Mouse (Mus musculus) neural tube, embryonic 11.5 days (tissue): ENCODE data around the gene Ppp6r3. TPM values are rescaled to one million over a fixed set of nuclear protein-coding genes. Genes with fewer than 3 reads are reported as not detected.

Experiments
- ATAC-seq: fragments of 200-750 bp; cut with Nextera tagmentation; 2 replicates; pipeline ENCODE4 v1.8.0; 2017; ENCODE audit warnings: moderate number of reproducible peaks, mild to moderate bottlenecking, moderate TSS enrichment, moderate library complexity; ENCODE audit not compliant: insufficient read depth, low FRiP score, low TSS enrichment
- DNase-seq: peaks from one replicate; pipeline ENCODE4 v3.0.0-alpha.2; 2015; ENCODE audit warnings: low spot score
- H3K27ac ChIP-seq: fragments of 300-500 bp; sonication (generic); 2 replicates; pipeline ENCODE4 v1.5.1; 2014; ENCODE audit warnings: low read depth, mild to moderate bottlenecking, low read length
- H3K27me3 ChIP-seq: fragments of 300-500 bp; sonication (generic); 2 replicates; pipeline ENCODE4 v1.6.1; 2014; ENCODE audit warnings: mild to moderate bottlenecking, low read length, mixed read lengths; ENCODE audit not compliant: control insufficient read depth, insufficient read depth
- H3K36me3 ChIP-seq: fragments of 300-500 bp; sonication (generic); 2 replicates; pipeline ENCODE4 v1.6.1; 2014; ENCODE audit warnings: mild to moderate bottlenecking, low read length, moderate library complexity, mixed read lengths; ENCODE audit not compliant: control insufficient read depth, insufficient read depth
- H3K4me1 ChIP-seq: fragments of 300-500 bp; sonication (generic); 2 replicates; pipeline ENCODE4 v1.6.1; 2014; ENCODE audit warnings: low read length, mixed read lengths; ENCODE audit not compliant: control insufficient read depth, insufficient read depth
- H3K4me2 ChIP-seq: fragments of 300-500 bp; sonication (generic); 2 replicates; pipeline ENCODE4 v1.6.1; 2014; ENCODE audit warnings: low read depth, mild to moderate bottlenecking, moderate library complexity
- H3K4me3 ChIP-seq: fragments of 300-500 bp; sonication (generic); 2 replicates; pipeline ENCODE4 v1.5.1; 2014; ENCODE audit warnings: low read depth, low read length
- H3K9ac ChIP-seq: fragments of 300-500 bp; sonication (generic); 2 replicates; pipeline ENCODE4 v1.6.1; 2014; ENCODE audit warnings: mild to moderate bottlenecking, low read length
- H3K9me3 ChIP-seq: fragments of 300-500 bp; sonication (generic); 2 replicates; pipeline ENCODE4 v1.6.1; 2016; ENCODE audit warnings: low read length; ENCODE audit not compliant: control insufficient read depth
- whole genome bisulfite sequencing: fragments of 180-500 bp; shearing (Covaris S2); extraction: QIAGEN DNeasy Blood & Tissue Kit; methylation state at CpG from one replicate; pipeline ENCODE4 v1.1.7; 2014; 5-methylcytosine and 5-hydroxymethylcytosine counted together
- polyA plus RNA-seq: library from polyadenylated mRNA; unstranded; fragments of >200 nt; fragmentation: Nextera tagmentation; extraction: Ambion mirVana; gene quantifications from 2 replicates; pipeline ENCODE4 v1.2.1, GENCODE M21; 2014

Ppp6r3 gene
- polyA plus RNA-seq, 1 experiment from 2014 or later: 88.5 TPM

GRCm38 (mm10) chr19:3562298-3562697 lies 13.3 kb downstream of the Ppp6r3 start:
- ATAC-seq: no peak

DNA sequence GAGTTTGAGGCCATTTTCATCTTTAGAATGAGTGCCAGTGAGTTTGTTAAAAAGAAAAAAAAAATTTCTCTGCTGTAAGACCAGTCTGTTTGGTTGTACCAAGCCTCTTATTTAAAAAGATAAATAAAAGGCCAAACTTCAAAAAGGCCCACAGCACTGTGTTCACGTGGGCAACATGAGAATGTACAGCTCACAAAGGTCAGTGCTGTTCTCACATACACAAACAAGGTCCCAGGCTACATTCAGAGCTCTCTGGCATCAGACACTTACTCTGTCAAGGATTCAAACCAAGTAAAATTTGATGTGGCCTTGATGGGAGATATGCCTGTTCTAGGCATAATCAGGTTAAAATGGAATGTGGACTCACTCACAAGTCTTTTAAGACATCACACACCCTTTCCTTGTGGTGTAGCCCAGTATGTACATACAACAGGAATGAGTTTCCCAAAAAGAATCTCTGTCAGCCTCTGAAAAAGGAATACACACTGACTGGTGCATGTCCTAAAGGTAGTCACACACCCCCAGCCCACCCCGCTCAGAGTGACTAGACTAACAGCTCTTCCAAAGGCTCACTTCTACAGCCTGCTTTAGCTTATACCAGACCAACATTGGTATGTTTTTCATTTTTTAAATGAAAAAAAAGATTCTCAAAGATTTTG lies 19.3 kb downstream of the Ppp6r3 start:
- Histone ChIP-seq H3K36me3 (no peaks in the 10 kb centered on the region), H3K27me3 (no peaks in the 10 kb centered on the region), H3K9ac (no peak overlapping the region), H3K4me2 (no peak overlapping the region), H3K27ac (no peak overlapping the region), H3K4me1 (no peaks in the 10 kb centered on the region), H3K4me3 (no peak overlapping the region), H3K9me3 (no peaks in the 10 kb centered on the region)
- 95% methylated on average over 2 of the region's 2 CpGs for WGBS
- ATAC-seq: no peak
- no peak for DNase-seq

More at GRCm38 (mm10) chr19:3562298-3562697, 13.3 kb downstream of the Ppp6r3 start:
- Histone ChIP-seq H3K36me3 (0 out of 2 replicates have a peak, but pooled peaks cover 2% of the 10 kb centered on the region), H3K27ac (no peak overlapping the region), H3K27me3 (no peaks in the 10 kb centered on the region), H3K4me3 (no peak overlapping the region), H3K4me2 (no peak overlapping the region), H3K4me1 (no peaks in the 10 kb centered on the region), H3K9ac (no peak overlapping the region), H3K9me3 (no peaks in the 10 kb centered on the region)
- DNase-seq: no peak
- WGBS: 94% methylated on average over 2 of the region's 2 CpGs

DNA sequence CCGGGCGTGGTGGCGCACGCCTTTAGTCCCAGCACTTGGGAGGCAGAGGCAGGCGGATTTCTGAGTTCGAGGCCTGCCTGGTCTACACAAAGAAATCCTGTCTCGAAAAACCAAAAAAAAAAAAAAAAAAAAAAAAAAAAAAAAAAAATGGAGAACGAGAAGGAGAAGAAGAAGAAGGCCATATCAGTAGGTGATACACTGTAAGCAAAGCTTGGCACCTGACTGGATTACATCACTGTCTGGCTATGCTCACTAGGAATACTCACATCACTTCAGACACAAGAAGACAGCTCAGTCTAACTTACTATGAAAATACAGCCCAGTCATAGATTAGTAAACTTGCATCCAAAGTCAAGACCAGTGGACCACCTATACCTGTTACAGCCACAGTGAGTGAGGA lies 20.8 kb downstream of the Ppp6r3 start:
- WGBS: 92% methylated on average over 8 of the region's 8 CpGs
- Histone ChIP-seq H3K36me3 (no peaks in the 10 kb centered on the region), H3K27me3 (no peaks in the 10 kb centered on the region), H3K4me2 (no peak overlapping the region), H3K27ac (no peak overlapping the region), H3K4me3 (no peak overlapping the region), H3K9me3 (no peaks in the 10 kb centered on the region), H3K9ac (no peak overlapping the region), H3K4me1 (no peaks in the 10 kb centered on the region)
- ATAC-seq: no peak
- no peak for DNase-seq

GRCm38 (mm10) chr19:3551573-3552159 lies 23.9 kb downstream of the Ppp6r3 start:
- no peaks in the 10 kb centered on the region for H3K36me3 ChIP-seq
- no peaks in the 10 kb centered on the region for H3K4me1 ChIP-seq
- H3K4me3 ChIP-seq: no peak overlapping the region
- no peak for DNase-seq
- ATAC-seq: no peak
- no peak overlapping the region for H3K4me2 ChIP-seq
- 51% methylated on average over 4 of the region's 4 CpGs for WGBS
- no peak overlapping the region for H3K27ac ChIP-seq
- no peaks in the 10 kb centered on the region for H3K27me3 ChIP-seq
- no peaks in the 10 kb centered on the region for H3K9me3 ChIP-seq
- H3K9ac ChIP-seq: no peak overlapping the region

DNA sequence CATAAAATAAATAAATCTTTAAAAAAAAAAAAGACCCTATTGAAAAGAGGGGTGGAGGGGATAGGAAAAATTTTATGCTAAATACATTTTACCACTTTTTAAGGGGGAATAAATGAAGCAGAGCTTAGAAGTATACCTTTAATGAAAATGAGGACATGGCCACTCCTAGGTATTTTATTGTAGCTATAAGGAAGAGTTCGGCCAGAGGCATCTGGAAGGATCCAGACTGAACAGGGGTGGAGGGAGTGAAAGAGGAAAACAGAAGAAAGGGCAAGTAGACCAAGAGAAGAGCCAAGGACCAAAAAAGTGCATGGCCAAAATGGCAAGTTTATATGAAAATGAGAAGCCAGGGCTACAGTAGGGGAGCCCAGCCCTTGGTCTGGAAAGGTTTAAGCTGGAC lies 25.4 kb downstream of the Ppp6r3 start:
- WGBS: 100% methylated on average over 1 of the region's 1 CpGs
- DNase-seq (no peak), ATAC-seq (no peak)
- no peaks in the 10 kb centered on the region for H3K9me3 ChIP-seq
- no peaks in the 10 kb centered on the region for H3K27me3 ChIP-seq
- H3K4me2 ChIP-seq: no peak overlapping the region
- H3K36me3 ChIP-seq: no peaks in the 10 kb centered on the region
- H3K4me1 ChIP-seq: no peaks in the 10 kb centered on the region
- no peak overlapping the region for H3K27ac ChIP-seq
- no peak overlapping the region for H3K4me3 ChIP-seq
- no peak overlapping the region for H3K9ac ChIP-seq

DNA sequence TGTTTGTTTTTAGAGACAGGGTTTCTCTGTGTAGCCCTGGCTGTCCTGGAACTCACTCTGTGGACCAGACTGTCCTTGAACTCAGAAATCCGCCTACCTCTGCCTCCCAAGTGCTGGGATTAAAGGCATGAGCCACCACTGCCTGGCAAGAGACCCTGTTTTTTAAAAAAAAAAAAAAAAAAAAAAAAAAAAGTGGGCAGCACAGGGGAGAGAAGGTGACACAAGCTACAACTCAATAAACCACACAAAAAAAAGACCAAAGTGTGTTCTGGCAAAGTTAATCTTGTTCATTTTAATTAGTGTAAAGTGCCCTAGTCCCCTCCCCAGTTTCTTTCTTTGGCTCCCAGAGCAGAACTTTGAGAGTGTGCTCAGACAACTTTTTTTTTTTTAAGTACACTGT lies 26.3 kb downstream of the Ppp6r3 start:
- H3K9ac ChIP-seq: no peak overlapping the region
- H3K4me2 ChIP-seq: no peak overlapping the region
- H3K4me1 ChIP-seq: no peaks in the 10 kb centered on the region
- no peaks in the 10 kb centered on the region for H3K27me3 ChIP-seq
- no peaks in the 10 kb centered on the region for H3K9me3 ChIP-seq
- H3K36me3 ChIP-seq: no peaks in the 10 kb centered on the region
- no peak overlapping the region for H3K4me3 ChIP-seq
- no peak overlapping the region for H3K27ac ChIP-seq
- ATAC-seq (no peak), DNase-seq (no peak)
- WGBS: 93% methylated on average over 1 of the region's 1 CpGs

- no peaks in the 10 kb centered on the region for H3K9me3 ChIP-seq
- no peak overlapping the region for H3K27ac ChIP-seq
- no peak overlapping the region for H3K9ac ChIP-seq
- H3K27me3 ChIP-seq: no peaks in the 10 kb centered on the region
- DNase-seq (no peak), ATAC-seq (no peak)
- no peak overlapping the region for H3K4me2 ChIP-seq
- no peaks in the 10 kb centered on the region for H3K4me1 ChIP-seq
- H3K36me3 ChIP-seq: no peaks in the 10 kb centered on the region
- WGBS: 91% methylated on average over 1 of the region's 1 CpGs
- H3K4me3 ChIP-seq: no peak overlapping the region
Observed at GRCm38 (mm10) chr19:3548311-3548710, 27.2 kb downstream of the Ppp6r3 start.

DNA sequence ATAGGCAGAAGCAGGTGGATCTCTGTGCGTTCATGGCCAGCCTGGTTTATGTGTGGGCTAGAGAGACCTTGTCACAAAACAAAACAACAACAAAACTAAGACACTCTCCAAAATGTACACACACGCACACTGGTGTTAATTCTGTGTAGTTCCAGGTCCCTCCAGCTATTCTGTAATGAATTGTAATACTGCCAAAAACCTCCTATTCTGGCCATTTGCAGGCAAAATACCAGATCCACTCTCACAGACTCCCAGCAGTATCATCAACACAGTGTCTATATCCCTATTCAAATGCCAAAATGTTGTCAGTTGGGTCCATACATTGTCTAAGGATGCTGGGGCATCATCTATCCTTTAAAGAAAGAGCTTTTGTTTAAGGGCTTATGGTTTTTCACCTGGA lies 30.6 kb downstream of the Ppp6r3 start:
- Histone ChIP-seq H3K9me3 (no peaks in the 10 kb centered on the region), H3K4me2 (no peak overlapping the region), H3K36me3 (no peaks in the 10 kb centered on the region), H3K4me1 (no peaks in the 10 kb centered on the region), H3K4me3 (no peak overlapping the region), H3K9ac (no peak overlapping the region), H3K27ac (no peak overlapping the region), H3K27me3 (no peaks in the 10 kb centered on the region)
- 90% methylated on average over 2 of the region's 2 CpGs for WGBS
- ATAC-seq (no peak), DNase-seq (no peak)

DNA sequence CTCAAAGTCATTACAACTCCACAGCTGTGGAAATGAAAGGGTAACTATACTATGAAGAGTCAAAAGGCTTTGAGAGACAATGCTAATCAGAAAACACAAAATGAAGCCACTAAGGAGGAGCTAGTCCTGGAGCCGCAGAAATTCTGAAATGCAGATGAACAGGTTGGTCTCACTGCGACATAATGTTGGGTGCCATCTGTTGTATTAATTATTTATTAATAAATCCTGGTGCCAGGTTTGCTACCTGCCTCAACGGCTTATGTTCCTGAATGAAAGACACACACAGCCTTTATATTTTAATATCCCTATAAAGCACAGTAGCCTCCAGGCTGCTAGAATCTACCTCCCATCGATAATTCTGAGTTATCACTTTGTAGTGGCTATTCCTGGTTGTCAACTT lies 33.0 kb downstream of the Ppp6r3 start:
- WGBS: 94% methylated on average over 4 of the region's 4 CpGs
- no peak for ATAC-seq

More for the DNA sequence above, 33.0 kb downstream of the Ppp6r3 start:
- Histone ChIP-seq H3K27me3 (no peaks in the 10 kb centered on the region), H3K9me3 (no peaks in the 10 kb centered on the region), H3K36me3 (no peaks in the 10 kb centered on the region), H3K27ac (no peak overlapping the region), H3K4me3 (no peak overlapping the region), H3K4me1 (no peaks in the 10 kb centered on the region), H3K4me2 (no peak overlapping the region), H3K9ac (no peak overlapping the region)
- DNase-seq: no peak
